Mouse (Mus musculus) frontal cortex, postnatal 14 days (tissue): ENCODE data around the gene Dlgap4.
"Not testable (repeated sequence)": the region's sequence is repeated elsewhere in the genome, so short reads cannot be mapped to it uniquely, and the experiment has no call there.

Experiments
- DNase-seq, 2 experiments: peaks; one replicate each; pipeline ENCODE4 v3.0.0; 2022; ENCODE audit warnings: low spot score in 2 of 2

Gene Dlgap4

GRCm38 (mm10) chr2:156802116-156802515, 188.6 kb downstream of the Dlgap4 start:
- DNase-seq, result not testable (repeated sequence)

DNA sequence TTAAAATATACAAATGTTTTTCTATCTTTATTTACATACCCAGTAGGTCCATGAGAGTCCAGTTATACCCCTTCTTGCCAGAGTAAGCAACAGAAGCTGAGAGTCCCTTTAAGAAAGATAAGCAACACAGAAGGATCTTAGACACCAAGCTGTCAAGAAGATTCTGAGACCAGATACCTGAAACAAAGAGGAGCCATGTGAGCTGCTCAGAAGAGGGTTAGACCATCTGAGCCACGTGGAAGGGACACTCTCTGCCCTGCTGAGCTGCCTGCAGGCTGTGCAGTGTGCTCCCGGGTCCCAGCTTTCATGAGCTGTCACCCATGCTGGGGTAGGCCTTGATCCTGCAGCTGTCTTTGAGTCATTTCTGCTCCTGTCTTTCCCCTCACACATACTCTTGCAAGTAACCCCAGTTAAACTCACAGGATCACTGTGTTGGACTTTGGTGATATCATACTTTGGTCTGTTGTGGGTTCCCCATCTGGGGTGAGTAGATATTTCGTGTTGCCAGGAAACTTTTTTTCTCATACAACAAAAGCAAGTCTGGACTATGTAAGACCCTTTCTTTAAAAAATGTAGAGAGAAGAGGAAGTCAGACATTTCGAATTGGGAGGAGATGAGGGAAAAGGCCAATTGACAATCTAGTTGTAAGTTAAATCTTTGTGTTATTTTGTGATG, 190.3 kb downstream of the Dlgap4 start:
- no peak for DNase-seq

- DNase-seq, result no peak
Observed at GRCm38 (mm10) chr2:156804589-156804988, 191.1 kb downstream of the Dlgap4 start.

- DNase-seq, result no peak
Observed at GRCm38 (mm10) chr2:156806886-156807285, 193.4 kb downstream of the Dlgap4 start.

DNA sequence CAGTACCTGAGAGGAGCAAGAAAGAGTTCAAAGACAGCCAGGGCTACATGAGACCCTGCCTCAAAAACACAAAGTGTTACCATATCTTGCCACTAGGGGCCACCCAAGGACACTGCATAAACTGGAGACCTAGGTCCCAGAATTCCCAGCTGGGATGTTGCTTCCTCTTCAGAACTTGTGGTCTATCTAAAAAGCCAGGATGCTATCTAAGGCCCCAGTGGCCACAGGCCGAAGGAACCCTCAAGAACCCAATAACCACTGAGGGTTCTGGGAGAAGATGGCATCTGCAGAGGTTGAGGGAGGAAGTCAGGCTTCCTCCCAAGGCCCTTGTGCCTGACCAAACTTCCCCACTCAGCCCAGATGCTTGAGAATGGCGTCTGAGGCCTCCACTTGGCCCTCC, 196.1 kb downstream of the Dlgap4 start:
- DNase-seq, result peak; percentile 14 to 61

DNA sequence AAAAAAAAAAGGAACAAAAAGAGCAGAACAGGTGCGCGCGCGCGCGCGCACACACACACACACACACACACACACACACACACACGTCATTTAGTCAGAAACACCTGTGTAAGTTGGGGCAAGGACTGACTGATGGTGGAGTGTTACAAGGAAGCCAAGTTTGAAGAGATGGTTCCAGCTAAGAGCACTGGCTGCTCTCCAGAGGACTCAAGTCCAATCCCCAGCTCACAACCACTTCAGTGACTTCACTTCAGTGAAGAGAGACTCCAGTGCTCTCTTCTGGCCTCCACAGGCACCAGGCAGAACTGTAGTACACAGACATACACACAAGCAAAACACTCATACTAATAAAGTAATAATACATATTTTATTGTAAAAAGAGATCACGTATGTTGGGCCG, 197.2 kb downstream of the Dlgap4 start:
- no peak for DNase-seq

DNA sequence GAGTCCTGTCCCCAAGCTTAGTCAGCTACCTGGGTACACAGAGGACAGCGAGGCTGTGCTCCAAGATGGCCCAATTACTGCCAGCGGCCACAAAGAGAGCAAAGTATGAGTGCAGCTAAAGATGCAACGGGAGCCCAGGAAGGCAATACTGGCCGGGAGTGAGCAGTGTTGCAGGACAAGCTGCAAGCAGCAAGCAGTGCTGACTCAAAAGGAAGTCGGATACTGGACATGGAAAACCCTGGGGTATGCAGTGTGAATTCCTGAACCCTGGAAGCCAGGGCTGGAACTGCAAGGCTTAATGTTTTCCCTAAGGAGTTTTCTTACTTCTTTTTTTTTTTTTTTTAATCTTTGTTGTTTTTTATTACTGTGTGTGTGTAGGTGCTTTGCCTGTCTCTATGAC, 198.1 kb downstream of the Dlgap4 start:
- no peak for DNase-seq
